Mouse (Mus musculus): Measurements from ENCODE around the gene Mcub. TPM values are rescaled to one million over a fixed set of nuclear protein-coding genes. Genes with fewer than 3 reads are reported as not detected.

Gene Mcub
- polyA plus RNA-seq, 1 experiment from 2014 or later = 3.6 TPM

GRCm38 (mm10) chr3:129917424-129917823 lies 52.6 kb downstream of the Mcub start:
- Histone ChIP-seq H3K9ac (replicated peaks) (no peak overlapping the region), H3K36me3 (peaks cover 4% of the 10 kb centered on the region; the same call in 1 of the 2 replicates), H3K27ac (replicated peaks) (no peak overlapping the region), H3K27me3 (no peaks in the 10 kb centered on the region), H3K4me1 (no peaks in the 10 kb centered on the region), H3K4me2 (replicated peaks) (no peak overlapping the region), H3K4me3 (no peak overlapping the region), H3K9me3 (no peaks in the 10 kb centered on the region)
- 86% methylated on average over 3 of the region's 3 CpGs for WGBS
- ATAC-seq (ENCODE audit: low FRiP score, low read depth) = no peak

- Histone ChIP-seq H3K4me1 (no peaks in the 10 kb centered on the region), H3K27ac (replicated peaks) (no peak overlapping the region), H3K9me3 (no peaks in the 10 kb centered on the region), H3K4me3 (no peak overlapping the region), H3K9ac (replicated peaks) (no peak overlapping the region), H3K36me3 (peaks cover 30% of the 10 kb centered on the region), H3K4me2 (replicated peaks) (no peak overlapping the region), H3K27me3 (no peaks in the 10 kb centered on the region)
- WGBS = 95% methylated on average over 13 of the region's 13 CpGs
- no peak for ATAC-seq (ENCODE audit: low FRiP score, low read depth)
Measured at GRCm38 (mm10) chr3:129913241-129913640, 56.8 kb downstream of the Mcub start.

GRCm38 (mm10) chr3:129912025-129912424 lies 58.0 kb downstream of the Mcub start:
- ATAC-seq (ENCODE audit: low FRiP score, low read depth) = no peak
- Histone ChIP-seq H3K4me2 (replicated peaks) (no peak overlapping the region), H3K9me3 (no peaks in the 10 kb centered on the region), H3K9ac (replicated peaks) (no peak overlapping the region), H3K36me3 (peaks cover 33% of the 10 kb centered on the region), H3K27ac (replicated peaks) (no peak overlapping the region), H3K4me1 (no peaks in the 10 kb centered on the region), H3K27me3 (no peaks in the 10 kb centered on the region), H3K4me3 (no peak overlapping the region)
- 94% methylated on average over 14 of the region's 14 CpGs for WGBS

- peaks cover 14% of the 10 kb centered on the region for H3K36me3 ChIP-seq
- H3K4me1 ChIP-seq = peaks cover 13% of the 10 kb centered on the region
- WGBS = 90% methylated on average over 7 of the region's 7 CpGs
- no peak overlapping the region for H3K9ac ChIP-seq (replicated peaks)
- 0 out of 2 replicates have a peak, but pooled peaks cover 4% of the 10 kb centered on the region for H3K27me3 ChIP-seq
- no peak overlapping the region for H3K27ac ChIP-seq (replicated peaks)
- no peaks in the 10 kb centered on the region for H3K9me3 ChIP-seq
- H3K4me2 ChIP-seq (replicated peaks) = no peak overlapping the region
- H3K4me3 ChIP-seq = no peak overlapping the region
- no peak for ATAC-seq (ENCODE audit: low FRiP score, low read depth)
Measured at GRCm38 (mm10) chr3:129904381-129905132, 65.4 kb downstream of the Mcub start.

GRCm38 (mm10) chr3:129903866-129904265 lies 66.1 kb downstream of the Mcub start:
- Histone ChIP-seq H3K4me2 (replicated peaks) (no peak overlapping the region), H3K36me3 (0 out of 2 replicates have a peak, but pooled peaks cover 9% of the 10 kb centered on the region), H3K9me3 (no peaks in the 10 kb centered on the region), H3K27me3 (0 out of 2 replicates have a peak, but pooled peaks cover 4% of the 10 kb centered on the region), H3K4me1 (peaks cover 13% of the 10 kb centered on the region), H3K27ac (replicated peaks) (no peak overlapping the region), H3K4me3 (no peak overlapping the region), H3K9ac (replicated peaks) (no peak overlapping the region)
- 85% methylated on average over 8 of the region's 8 CpGs for WGBS
- ATAC-seq (ENCODE audit: low FRiP score, low read depth) = no peak

- H3K27ac ChIP-seq (replicated peaks) = no peak overlapping the region
- H3K4me1 ChIP-seq = peaks cover 13% of the 10 kb centered on the region
- no peak overlapping the region for H3K4me2 ChIP-seq (replicated peaks)
- H3K9me3 ChIP-seq = no peaks in the 10 kb centered on the region
- no peak overlapping the region for H3K4me3 ChIP-seq
- H3K27me3 ChIP-seq = 0 out of 2 replicates have a peak, but pooled peaks cover 4% of the 10 kb centered on the region
- H3K9ac ChIP-seq (replicated peaks) = no peak overlapping the region
- H3K36me3 ChIP-seq = 0 out of 2 replicates have a peak, but pooled peaks cover 4% of the 10 kb centered on the region
- 93% methylated on average over 3 of the region's 3 CpGs for WGBS
- no peak for ATAC-seq (ENCODE audit: low FRiP score, low read depth)
Measured at GRCm38 (mm10) chr3:129903369-129903768, 66.6 kb downstream of the Mcub start.

- no peak within 1 kb of the TSS for H3K27ac ChIP-seq (replicated peaks)
- no peaks in the 10 kb centered on the region for H3K36me3 ChIP-seq
Measured at GRCm38 (mm10) chr3:129901271-129901809, 68.7 kb downstream of the Mcub start, which contains the start of gene Casp6. Gene Casp6, plus strand, starts transcription at chr3:129901425.

GRCm38 (mm10) chr3:129898886-129899285 lies 71.1 kb downstream of the Mcub start:
- no peak for ATAC-seq (ENCODE audit: low FRiP score, low read depth)
- H3K27ac ChIP-seq (replicated peaks) = no peak overlapping the region
- 70% methylated on average over 4 of the region's 4 CpGs for WGBS
- no peaks in the 10 kb centered on the region for H3K36me3 ChIP-seq
- H3K27me3 ChIP-seq = 0 out of 2 replicates have a peak, but pooled peaks cover 4% of the 10 kb centered on the region
- peaks cover 13% of the 10 kb centered on the region for H3K4me1 ChIP-seq
- H3K9me3 ChIP-seq = no peaks in the 10 kb centered on the region
- H3K9ac ChIP-seq (replicated peaks) = no peak overlapping the region
- no peak overlapping the region for H3K4me3 ChIP-seq
- H3K4me2 ChIP-seq (replicated peaks) = no peak overlapping the region

More at GRCm38 (mm10) chr3:129901271-129901809, 68.7 kb downstream of the Mcub start, which contains the start of gene Casp6:
- Histone ChIP-seq H3K9ac (replicated peaks) (peak within 1 kb of the TSS; percentile 64), H3K4me3 (peak within 1 kb of the TSS; percentile 73), H3K4me1 (peaks cover 13% of the 10 kb centered on the region), H3K4me2 (replicated peaks) (peak within 1 kb of the TSS; percentile 72), H3K27me3 (0 out of 2 replicates have a peak, but pooled peaks cover 4% of the 10 kb centered on the region), H3K9me3 (no peaks in the 10 kb centered on the region)
- WGBS = 1% methylated on average over 33 of the region's 34 CpGs
- peak; percentile 96 for ATAC-seq (ENCODE audit: low FRiP score, low read depth)

GRCm38 (mm10) chr3:129896591-129896990 lies 73.4 kb downstream of the Mcub start:
- Histone ChIP-seq H3K27ac (replicated peaks) (no peak overlapping the region), H3K4me1 (peaks cover 6% of the 10 kb centered on the region; the same call in 1 of the 2 replicates), H3K4me3 (no peak overlapping the region), H3K9me3 (no peaks in the 10 kb centered on the region), H3K9ac (replicated peaks) (no peak overlapping the region), H3K4me2 (replicated peaks) (no peak overlapping the region), H3K27me3 (no peaks in the 10 kb centered on the region), H3K36me3 (no peaks in the 10 kb centered on the region)
- 86% methylated on average over 6 of the region's 6 CpGs for WGBS
- ATAC-seq (ENCODE audit: low FRiP score, low read depth) = no peak

GRCm38 (mm10) chr3:129893143-129893542 lies 76.9 kb downstream of the Mcub start:
- H3K27ac ChIP-seq (replicated peaks) = no peak overlapping the region
- H3K4me1 ChIP-seq = no peaks in the 10 kb centered on the region
- no peak overlapping the region for H3K4me3 ChIP-seq
- no peaks in the 10 kb centered on the region for H3K27me3 ChIP-seq
- H3K36me3 ChIP-seq = no peaks in the 10 kb centered on the region
- no peak overlapping the region for H3K4me2 ChIP-seq (replicated peaks)
- 94% methylated on average over 3 of the region's 3 CpGs for WGBS
- H3K9ac ChIP-seq (replicated peaks) = no peak overlapping the region
- no peaks in the 10 kb centered on the region for H3K9me3 ChIP-seq
- ATAC-seq (ENCODE audit: low FRiP score, low read depth) = no peak

- no peak for ATAC-seq (ENCODE audit: low FRiP score, low read depth)
- no peak overlapping the region for H3K4me3 ChIP-seq
- no peaks in the 10 kb centered on the region for H3K4me1 ChIP-seq
- no peaks in the 10 kb centered on the region for H3K36me3 ChIP-seq
- H3K4me2 ChIP-seq (replicated peaks) = no peak overlapping the region
- H3K27me3 ChIP-seq = no peaks in the 10 kb centered on the region
- H3K9me3 ChIP-seq = no peaks in the 10 kb centered on the region
- WGBS = 86% methylated on average over 5 of the region's 5 CpGs
- H3K9ac ChIP-seq (replicated peaks) = no peak overlapping the region
- H3K27ac ChIP-seq (replicated peaks) = no peak overlapping the region
Measured at GRCm38 (mm10) chr3:129892003-129892402, 78.0 kb downstream of the Mcub start.

GRCm38 (mm10) chr3:129887779-129888517 lies 82.1 kb downstream of the Mcub start:
- Histone ChIP-seq H3K4me2 (replicated peaks) (no peak overlapping the region), H3K9ac (replicated peaks) (no peak overlapping the region), H3K27ac (replicated peaks) (no peak overlapping the region), H3K4me3 (no peak overlapping the region), H3K36me3 (no peaks in the 10 kb centered on the region), H3K4me1 (no peaks in the 10 kb centered on the region), H3K27me3 (no peaks in the 10 kb centered on the region), H3K9me3 (no peaks in the 10 kb centered on the region)
- 90% methylated on average over 13 of the region's 13 CpGs for WGBS
- no peak for ATAC-seq (ENCODE audit: low FRiP score, low read depth)
